Mouse (Mus musculus): ENCODE results near the gene Nrxn3. TPM values are rescaled to one million over a fixed set of nuclear protein-coding genes. Genes with fewer than 3 reads are reported as not detected.

The Nrxn3 gene
- polyA plus RNA-seq, 1 experiment from 2014 or later: 96.7 TPM

DNA sequence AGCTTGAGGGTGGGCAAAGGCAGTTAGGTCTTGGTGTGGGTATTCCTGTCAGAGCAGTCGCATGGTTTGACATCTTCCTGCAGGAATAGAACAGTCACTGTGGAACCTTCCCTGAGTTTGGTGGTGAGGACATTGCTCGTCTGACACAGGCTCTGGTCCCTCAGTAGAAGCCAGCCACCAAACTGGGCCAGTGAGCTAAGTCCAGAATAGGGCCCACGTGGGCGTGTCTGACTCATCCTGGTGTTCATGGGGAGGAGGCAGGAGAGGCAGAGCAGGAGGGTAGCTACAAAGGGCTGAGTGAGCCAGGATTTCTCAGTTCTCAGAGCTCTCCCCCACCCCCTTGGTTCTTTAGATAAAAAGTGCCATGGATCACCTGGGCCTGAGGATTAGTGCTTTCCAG is 15.9 kb downstream of the Nrxn3 start:
- H3K4me1 ChIP-seq: no peaks in the 10 kb centered on the region
- H3K36me3 ChIP-seq: no peaks in the 10 kb centered on the region
- H3K9me3 ChIP-seq (replicated peaks): no peaks in the 10 kb centered on the region
- ATAC-seq (ENCODE audit: low FRiP score): no peak
- 73% methylated on average over 4 of the region's 4 CpGs for WGBS
- no peak overlapping the region for H3K9ac ChIP-seq (replicated peaks)
- H3K27me3 ChIP-seq (replicated peaks): no peaks in the 10 kb centered on the region
- H3K4me3 ChIP-seq (replicated peaks): no peak overlapping the region
- H3K27ac ChIP-seq (replicated peaks): no peak overlapping the region
- no peak overlapping the region for H3K4me2 ChIP-seq

DNA sequence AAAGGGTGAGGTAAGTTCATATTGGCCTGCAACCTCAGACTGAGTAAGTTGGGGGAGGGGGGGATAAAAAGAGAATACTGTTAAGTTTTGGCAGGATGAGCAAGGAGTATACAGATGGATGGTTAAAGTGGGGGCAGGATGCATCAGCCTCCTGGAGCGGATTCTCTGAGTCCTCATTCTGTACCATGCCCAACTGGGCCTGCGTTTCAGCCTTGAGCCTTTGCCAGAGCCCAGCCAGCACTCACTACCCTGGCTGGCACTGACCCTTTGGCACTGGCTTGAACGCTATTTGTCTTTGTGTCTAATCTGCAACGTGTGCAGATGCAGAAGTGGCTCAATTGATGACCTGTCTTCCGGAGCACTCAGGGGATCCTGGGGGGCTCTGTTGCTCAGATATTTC is 24.1 kb downstream of the Nrxn3 start:
- Histone ChIP-seq H3K9ac (replicated peaks) (no peak overlapping the region), H3K4me1 (no peaks in the 10 kb centered on the region), H3K27me3 (replicated peaks) (no peaks in the 10 kb centered on the region), H3K4me3 (replicated peaks) (no peak overlapping the region), H3K9me3 (replicated peaks) (no peaks in the 10 kb centered on the region), H3K36me3 (no peaks in the 10 kb centered on the region), H3K4me2 (no peak overlapping the region), H3K27ac (replicated peaks) (no peak overlapping the region)
- WGBS: 56% methylated on average over 5 of the region's 5 CpGs
- ATAC-seq (ENCODE audit: low FRiP score): no peak

DNA sequence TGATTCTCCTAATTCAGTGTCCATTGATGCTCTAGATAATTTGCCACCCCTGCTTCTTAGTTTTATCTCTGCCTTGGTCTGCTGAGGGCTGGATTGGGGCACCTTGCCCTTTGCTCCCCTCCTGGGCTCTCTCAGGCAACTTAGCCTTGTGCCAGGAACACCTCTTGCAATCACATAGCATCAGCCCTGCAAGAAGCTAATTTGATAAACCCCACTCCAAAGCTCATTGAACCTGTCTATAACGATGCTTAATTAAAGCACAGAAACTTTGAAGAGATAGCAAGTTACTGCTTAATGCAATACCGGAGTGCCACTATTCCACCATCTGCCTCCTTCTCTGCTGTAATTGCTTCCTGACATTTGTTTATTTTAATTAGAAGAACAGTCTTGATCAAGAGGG is 42.1 kb downstream of the Nrxn3 start:
- no peak for ATAC-seq (ENCODE audit: low FRiP score)
- Histone ChIP-seq H3K27me3 (replicated peaks) (no peaks in the 10 kb centered on the region), H3K4me2 (no peak overlapping the region), H3K9ac (replicated peaks) (no peak overlapping the region), H3K27ac (replicated peaks) (no peak overlapping the region), H3K4me1 (no peaks in the 10 kb centered on the region), H3K4me3 (replicated peaks) (no peak overlapping the region), H3K36me3 (no peaks in the 10 kb centered on the region), H3K9me3 (replicated peaks) (no peaks in the 10 kb centered on the region)
- WGBS: 73% methylated on average over 2 of the region's 2 CpGs

DNA sequence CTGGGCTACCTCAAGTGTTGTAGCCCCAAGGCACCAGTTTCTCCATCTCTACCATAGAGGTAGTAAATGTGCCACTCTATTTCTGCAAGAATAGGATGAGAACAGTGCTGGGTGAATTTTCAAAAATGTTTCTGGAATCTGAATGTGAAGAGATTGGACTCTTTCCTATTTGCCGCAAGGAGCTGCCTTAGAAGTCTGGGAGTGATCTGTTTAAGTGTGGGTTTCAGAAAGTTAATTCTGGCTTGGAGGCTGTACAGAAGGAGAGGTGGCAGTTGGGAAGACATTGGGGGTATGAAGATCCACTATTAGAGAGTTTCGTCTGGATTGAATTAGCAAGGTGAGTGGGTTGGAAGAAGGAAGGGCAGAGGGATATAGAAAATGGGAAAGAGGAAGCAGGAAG is 52.0 kb downstream of the Nrxn3 start:
- H3K27me3 ChIP-seq (replicated peaks): no peaks in the 10 kb centered on the region
- H3K4me3 ChIP-seq (replicated peaks): no peak overlapping the region
- WGBS: 96% methylated on average over 2 of the region's 2 CpGs
- no peak overlapping the region for H3K9ac ChIP-seq (replicated peaks)
- ATAC-seq (ENCODE audit: low FRiP score): no peak
- no peaks in the 10 kb centered on the region for H3K4me1 ChIP-seq
- H3K9me3 ChIP-seq (replicated peaks): no peaks in the 10 kb centered on the region
- no peak overlapping the region for H3K4me2 ChIP-seq
- H3K36me3 ChIP-seq: no peaks in the 10 kb centered on the region
- H3K27ac ChIP-seq (replicated peaks): no peak overlapping the region

DNA sequence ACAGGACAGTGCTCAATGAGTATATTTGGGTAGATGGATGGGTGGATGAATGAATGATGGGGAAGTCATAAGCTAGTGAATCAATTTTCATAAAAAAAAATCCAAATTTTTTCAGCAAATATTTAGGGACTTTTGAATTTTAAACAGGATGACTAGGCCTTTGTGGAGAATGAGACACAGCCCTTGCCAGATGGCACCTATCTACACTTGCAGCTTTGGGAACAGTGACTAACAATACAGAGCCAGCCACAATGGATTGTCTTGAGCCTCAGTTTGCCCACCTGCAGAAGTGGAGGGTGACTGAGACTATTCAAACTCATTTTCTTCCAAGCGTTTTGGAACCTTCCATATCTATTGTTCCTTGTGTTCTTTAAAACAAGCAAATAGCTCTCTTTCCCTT is 55.4 kb downstream of the Nrxn3 start:
- Histone ChIP-seq H3K27me3 (replicated peaks) (no peaks in the 10 kb centered on the region), H3K4me2 (no peak overlapping the region), H3K36me3 (no peaks in the 10 kb centered on the region), H3K4me1 (no peaks in the 10 kb centered on the region), H3K9ac (replicated peaks) (no peak overlapping the region), H3K27ac (replicated peaks) (no peak overlapping the region), H3K4me3 (replicated peaks) (no peak overlapping the region), H3K9me3 (replicated peaks) (no peaks in the 10 kb centered on the region)
- WGBS: 85% methylated on average over 1 of the region's 1 CpGs
- no peak for ATAC-seq (ENCODE audit: low FRiP score)

DNA sequence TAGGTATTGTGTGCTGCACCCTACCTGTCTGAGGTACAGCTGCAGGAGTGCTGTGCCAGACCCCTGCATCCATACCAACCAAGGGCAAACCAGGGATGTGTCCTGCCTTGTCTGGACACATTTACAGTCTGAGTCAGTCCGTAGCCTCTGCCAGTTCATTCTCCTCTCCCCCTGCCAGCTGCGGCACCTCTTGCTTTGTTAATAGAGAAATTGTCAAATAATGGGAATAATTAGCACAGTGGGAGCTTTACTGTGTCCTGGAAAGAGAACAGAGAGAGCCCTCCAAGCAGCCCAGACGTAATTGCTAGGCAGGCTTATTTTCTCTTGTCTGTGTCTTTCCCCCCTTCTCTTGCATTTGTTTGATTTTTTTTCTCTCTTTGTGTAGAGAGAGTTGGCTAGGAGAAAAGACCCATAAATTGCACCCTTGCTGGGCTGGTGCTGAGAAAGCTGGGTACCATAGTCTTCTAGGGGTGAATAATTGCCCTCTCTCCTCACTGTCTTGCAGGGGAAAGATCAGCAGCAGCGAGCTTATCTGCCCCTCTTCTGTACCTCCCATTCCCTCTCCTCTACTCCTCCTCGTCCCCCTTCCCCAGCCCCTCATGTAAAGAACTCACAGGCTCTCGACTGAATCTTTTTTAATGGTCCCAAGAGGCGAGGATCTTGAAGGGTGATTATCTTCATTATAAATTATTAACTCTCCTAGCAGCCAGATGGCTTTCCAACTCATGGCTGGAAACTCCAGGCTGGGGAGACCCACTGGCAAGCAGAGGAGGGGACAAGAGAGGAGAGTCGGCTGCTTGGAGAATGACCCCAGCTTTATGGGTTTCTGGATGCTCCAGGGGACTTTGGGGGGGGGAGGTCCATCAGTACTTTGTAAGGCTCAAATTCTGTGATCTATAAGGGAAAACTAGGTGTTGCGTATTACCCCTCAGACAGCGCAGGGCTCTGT is 61.8 kb downstream of the Nrxn3 start:
- no peak overlapping the region for H3K4me2 ChIP-seq
- H3K27ac ChIP-seq (replicated peaks): peak overlapping the region; percentile 45
- H3K9ac ChIP-seq (replicated peaks): no peak overlapping the region
- H3K27me3 ChIP-seq (replicated peaks): no peaks in the 10 kb centered on the region
- H3K36me3 ChIP-seq: no peaks in the 10 kb centered on the region
- no peaks in the 10 kb centered on the region for H3K9me3 ChIP-seq (replicated peaks)
- peak; percentile 66 for ATAC-seq (ENCODE audit: low FRiP score)
- H3K4me1 ChIP-seq: peaks cover 17% of the 10 kb centered on the region
- WGBS: 21% methylated on average over 10 of the region's 10 CpGs
- no peak overlapping the region for H3K4me3 ChIP-seq (replicated peaks)

DNA sequence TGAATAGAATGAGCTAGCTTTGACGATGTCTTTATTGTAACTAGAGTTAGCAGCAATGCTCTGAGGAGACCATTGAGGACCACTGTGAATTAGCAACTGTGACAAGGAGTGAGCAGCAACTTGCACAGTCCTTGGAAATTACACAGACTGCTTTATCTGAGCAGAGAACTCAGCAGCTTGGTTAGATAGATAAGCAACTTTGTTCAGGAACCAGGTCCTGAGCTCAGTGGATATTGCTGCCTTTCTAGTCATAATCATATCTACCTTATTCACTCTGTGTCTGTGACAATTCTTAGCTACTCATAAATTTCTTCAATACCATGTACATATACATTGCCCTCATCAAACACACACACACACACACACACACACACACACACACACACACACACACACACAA is 70.6 kb downstream of the Nrxn3 start:
- WGBS: 77% methylated on average over 1 of the region's 1 CpGs
- no peaks in the 10 kb centered on the region for H3K9me3 ChIP-seq (replicated peaks)

DNA sequence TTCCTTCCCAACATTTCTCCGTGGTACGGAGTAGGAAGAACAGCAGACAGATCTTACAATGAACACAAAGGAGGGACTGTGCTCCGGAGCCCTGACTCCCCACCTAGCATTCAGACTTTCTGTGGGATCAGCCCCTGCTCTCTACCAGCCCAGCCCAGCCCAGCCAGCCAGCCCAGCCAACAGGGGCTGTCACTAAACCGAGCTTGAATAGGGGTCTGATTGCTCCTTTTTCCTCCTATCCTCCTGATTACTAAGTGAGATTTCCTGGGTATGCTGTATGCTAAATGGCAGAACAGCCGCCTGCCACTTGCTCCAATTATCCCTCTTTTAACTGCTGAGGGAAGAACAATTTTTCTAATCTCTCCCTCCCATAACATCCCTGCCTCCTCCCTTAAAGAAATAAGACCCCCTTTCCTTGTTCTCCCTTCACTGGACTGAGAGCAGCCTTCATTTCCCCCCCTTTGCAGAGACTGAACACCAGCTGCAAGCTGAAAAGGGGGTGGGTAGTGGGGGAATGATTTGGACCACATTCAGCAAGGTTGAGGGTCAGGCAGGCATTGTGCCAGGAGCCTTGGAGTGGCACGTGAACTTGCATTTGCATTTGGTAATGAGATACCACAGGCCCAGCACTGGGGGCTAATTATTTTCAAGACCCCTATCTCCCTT is 78.4 kb downstream of the Nrxn3 start:
- no peak overlapping the region; the same call in 1 of the 2 replicates for H3K9ac ChIP-seq (replicated peaks)
- H3K4me2 ChIP-seq: 0 out of 2 replicates have a peak overlapping the region, but pooled peaks have one; percentile 11
- 10% methylated on average over 6 of the region's 6 CpGs for WGBS

More for the DNA sequence above, 70.6 kb downstream of the Nrxn3 start:
- no peak for ATAC-seq (ENCODE audit: low FRiP score)
- Histone ChIP-seq H3K36me3 (peaks cover 2% of the 10 kb centered on the region; the same call in 1 of the 2 replicates), H3K4me2 (no peak overlapping the region), H3K27ac (replicated peaks) (no peak overlapping the region), H3K27me3 (replicated peaks) (no peaks in the 10 kb centered on the region), H3K9ac (replicated peaks) (no peak overlapping the region), H3K4me1 (no peaks in the 10 kb centered on the region), H3K4me3 (replicated peaks) (no peak overlapping the region)

DNA sequence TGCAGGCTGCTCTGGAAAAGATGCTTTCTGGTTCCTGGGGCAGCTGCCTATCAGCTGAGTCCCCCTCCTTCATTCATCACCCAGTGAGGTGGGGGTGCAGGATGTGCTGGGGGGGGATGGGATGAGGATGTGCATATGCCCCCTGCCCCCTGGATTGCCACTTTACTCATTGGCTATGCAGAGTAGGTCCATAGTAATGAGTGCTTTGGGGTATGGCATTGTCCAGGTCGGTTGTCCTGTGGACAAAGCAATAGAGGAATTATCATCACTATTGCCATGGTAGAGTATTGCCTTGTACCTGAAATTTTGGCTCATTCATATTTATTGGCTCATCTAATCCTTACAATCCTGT is 79.0 kb downstream of the Nrxn3 start:
- Histone ChIP-seq H3K27me3 (replicated peaks) (no peaks in the 10 kb centered on the region), H3K4me1 (peaks cover 13% of the 10 kb centered on the region), H3K9ac (replicated peaks) (no peak overlapping the region), H3K9me3 (replicated peaks) (no peaks in the 10 kb centered on the region), H3K4me2 (no peak overlapping the region), H3K27ac (replicated peaks) (no peak overlapping the region), H3K36me3 (no peaks in the 10 kb centered on the region), H3K4me3 (replicated peaks) (no peak overlapping the region)
- WGBS: 7% methylated on average over 1 of the region's 1 CpGs
- no peak for ATAC-seq (ENCODE audit: low FRiP score)

More for the DNA sequence above, 78.4 kb downstream of the Nrxn3 start:
- Histone ChIP-seq H3K27ac (replicated peaks) (peak overlapping the region; percentile 58; the same call in 1 of the 2 replicates), H3K4me3 (replicated peaks) (no peak overlapping the region), H3K4me1 (peaks cover 13% of the 10 kb centered on the region), H3K27me3 (replicated peaks) (no peaks in the 10 kb centered on the region), H3K36me3 (no peaks in the 10 kb centered on the region), H3K9me3 (replicated peaks) (no peaks in the 10 kb centered on the region)
- ATAC-seq (ENCODE audit: low FRiP score): peak; percentile 81

DNA sequence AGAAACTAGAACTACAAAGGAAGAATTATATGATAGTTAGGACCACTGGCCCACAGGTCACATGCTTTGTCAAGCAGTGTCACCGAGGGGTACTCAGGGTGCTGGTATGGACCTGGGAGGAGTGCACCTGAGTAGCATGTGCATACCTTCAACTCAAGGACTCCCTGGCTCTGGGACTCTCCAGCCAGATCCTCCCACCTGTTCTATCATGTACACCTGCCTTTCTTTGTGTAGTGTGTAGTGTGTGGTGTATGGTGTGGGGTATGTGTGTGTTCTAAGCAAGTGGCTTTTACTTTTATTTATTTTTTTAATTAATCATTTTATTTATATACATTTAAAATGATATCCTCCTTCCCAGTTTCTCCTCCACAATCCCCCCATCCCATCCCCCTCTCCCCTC is 86.3 kb downstream of the Nrxn3 start:
- no peak overlapping the region for H3K4me2 ChIP-seq
- no peaks in the 10 kb centered on the region for H3K36me3 ChIP-seq
- H3K27ac ChIP-seq (replicated peaks): no peak overlapping the region
- WGBS: 100% methylated on average over 1 of the region's 1 CpGs
- H3K4me1 ChIP-seq: peaks cover 8% of the 10 kb centered on the region; the same call in 1 of the 2 replicates
- H3K27me3 ChIP-seq (replicated peaks): no peaks in the 10 kb centered on the region
- no peak overlapping the region for H3K9ac ChIP-seq (replicated peaks)
- no peaks in the 10 kb centered on the region for H3K9me3 ChIP-seq (replicated peaks)
- no peak for ATAC-seq (ENCODE audit: low FRiP score)
- no peak overlapping the region for H3K4me3 ChIP-seq (replicated peaks)

DNA sequence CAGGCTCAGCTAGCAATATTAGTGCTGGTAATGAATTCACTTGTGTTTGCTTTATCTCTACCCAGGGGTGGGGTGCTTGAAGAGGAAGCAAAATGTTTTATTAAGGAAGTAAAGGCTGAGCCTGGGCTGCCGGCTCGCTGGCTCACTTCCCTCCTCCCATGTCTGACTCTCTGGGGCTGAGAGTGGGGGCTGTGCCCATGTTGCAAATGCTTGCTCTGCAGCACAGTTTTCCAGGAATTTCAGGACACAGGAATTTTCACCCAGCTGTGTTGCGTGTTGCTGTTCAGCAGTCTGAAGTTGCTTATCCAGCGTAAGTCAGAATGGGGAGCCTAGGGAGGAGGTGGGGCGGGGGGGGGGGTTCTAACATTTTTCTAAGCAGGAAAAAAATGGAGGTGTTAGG is 89.5 kb downstream of the Nrxn3 start:
- Histone ChIP-seq H3K27me3 (replicated peaks) (no peaks in the 10 kb centered on the region), H3K36me3 (no peaks in the 10 kb centered on the region), H3K9ac (replicated peaks) (no peak overlapping the region), H3K27ac (replicated peaks) (0 out of 2 replicates have a peak overlapping the region, but pooled peaks have one; percentile 9), H3K4me2 (no peak overlapping the region), H3K4me1 (peaks cover 8% of the 10 kb centered on the region; the same call in 1 of the 2 replicates), H3K9me3 (replicated peaks) (no peaks in the 10 kb centered on the region), H3K4me3 (replicated peaks) (no peak overlapping the region)
- ATAC-seq (ENCODE audit: low FRiP score): peak; percentile 63
- 41% methylated on average over 5 of the region's 5 CpGs for whole genome bisulfite sequencing

DNA sequence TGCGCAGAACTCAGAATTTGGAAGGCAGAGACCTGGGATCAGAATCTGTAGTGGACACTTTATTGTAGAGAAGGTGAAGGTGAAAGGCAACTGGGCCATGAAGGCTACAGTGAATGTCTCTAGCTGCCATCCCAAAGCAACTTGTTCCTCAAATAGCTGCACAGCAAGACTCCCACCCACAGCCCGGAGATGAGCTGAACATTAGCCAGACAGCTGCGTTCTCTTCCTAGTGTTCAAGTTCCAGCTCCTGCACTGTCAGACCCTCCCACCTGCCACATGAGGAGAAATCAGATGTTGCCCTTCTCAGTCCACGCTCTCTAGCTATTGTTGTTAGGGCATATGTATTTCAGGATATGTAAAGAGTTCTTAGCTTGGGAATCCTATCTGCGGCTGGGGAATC is 94.2 kb downstream of the Nrxn3 start:
- no peak for ATAC-seq (ENCODE audit: low FRiP score)
- H3K4me2 ChIP-seq: no peak overlapping the region
- 76% methylated on average over 5 of the region's 5 CpGs for WGBS
- H3K27me3 ChIP-seq (replicated peaks): no peaks in the 10 kb centered on the region
- peaks cover 15% of the 10 kb centered on the region; the same call in 1 of the 2 replicates for H3K4me1 ChIP-seq
- H3K4me3 ChIP-seq (replicated peaks): no peak overlapping the region
- no peak overlapping the region for H3K9ac ChIP-seq (replicated peaks)
- H3K9me3 ChIP-seq (replicated peaks): no peaks in the 10 kb centered on the region
- H3K36me3 ChIP-seq: no peaks in the 10 kb centered on the region
- no peak overlapping the region for H3K27ac ChIP-seq (replicated peaks)

Measured in neural tube, embryonic 15.5 days (tissue).